Mouse (Mus musculus) lung, postnatal 0 days (tissue): Measurements from ENCODE around the gene Stra6. TPM values are rescaled to one million over a fixed set of nuclear protein-coding genes. Genes with fewer than 3 reads are reported as not detected.

Source experiments
- ATAC-seq: fragments of 200-750 bp; cut with Nextera tagmentation; 2 replicates; pipeline ENCODE4 v1.8.0; 2017; ENCODE audit warnings: moderate library complexity
- DNase-seq: peaks from one replicate; pipeline ENCODE4 v3.0.0-alpha.2; 2016; ENCODE audit warnings: low spot score
- H3K27ac ChIP-seq: fragments of 300-500 bp; sonication (generic); 2 replicates; pipeline ENCODE4 v1.5.1; 2014; ENCODE audit warnings: antibody characterized with exemption, mild to moderate bottlenecking, low read length, mixed read lengths
- H3K27me3 ChIP-seq: fragments of 300-500 bp; sonication (generic); replicated peaks from 2 replicates; pipeline ENCODE4 v1.6.1; 2014; ENCODE audit warnings: low read length, mixed read lengths; ENCODE audit not compliant: insufficient read depth
- H3K36me3 ChIP-seq: fragments of 300-500 bp; sonication (generic); 2 replicates; pipeline ENCODE4 v1.6.1; 2014; ENCODE audit warnings: low read length, mixed read lengths; ENCODE audit not compliant: insufficient read depth
- H3K4me1 ChIP-seq: fragments of 300-500 bp; sonication (generic); 2 replicates; pipeline ENCODE4 v1.6.1; 2014; ENCODE audit warnings: antibody characterized with exemption, low read depth, low read length, mixed read lengths; ENCODE audit not compliant: insufficient read depth
- H3K4me2 ChIP-seq: fragments of 300-500 bp; sonication (generic); replicated peaks from 2 replicates; pipeline ENCODE4 v1.6.1; 2014; ENCODE audit warnings: low read depth, mild to moderate bottlenecking, low read length, moderate library complexity, mixed read lengths
- H3K4me3 ChIP-seq: fragments of 300-500 bp; sonication (generic); 2 replicates; pipeline ENCODE4 v1.5.1; 2014; ENCODE audit warnings: low read depth, low read length
- H3K9ac ChIP-seq: fragments of 300-500 bp; sonication (generic); replicated peaks from 2 replicates; pipeline ENCODE4 v1.6.1; 2014; ENCODE audit warnings: low read depth, mild to moderate bottlenecking
- H3K9me3 ChIP-seq: fragments of 300-500 bp; sonication (generic); 2 replicates; pipeline ENCODE4 v1.6.1; 2016; ENCODE audit warnings: low read length, mixed read lengths
- CTCF ChIP-seq: IDR thresholded peaks from 2 replicates; pipeline ENCODE4 v1.5.1; 2016; ENCODE audit warnings: antibody characterized with exemption, mild to moderate bottlenecking
- EP300 ChIP-seq: IDR thresholded peaks from 2 replicates; pipeline ENCODE4 v1.6.1; 2016; ENCODE audit warnings: antibody characterized with exemption, mild to moderate bottlenecking, control low read depth
- WGBS: fragments of 180-500 bp; shearing (Covaris S2); extraction: QIAGEN DNeasy Blood & Tissue Kit; methylation state at CpG from one replicate; pipeline ENCODE4 v1.1.7; 2014; 5-methylcytosine and 5-hydroxymethylcytosine counted together
- polyA plus RNA-seq: library from polyadenylated mRNA; unstranded; fragments of >200 nt; fragmentation: Nextera tagmentation; extraction: Ambion mirVana; gene quantifications from 2 replicates; pipeline ENCODE4 v1.2.1, GENCODE M21; 2015

The Stra6 gene
- polyA plus RNA-seq, 1 experiment from 2014 or later, result 0.41 TPM

GRCm38 (mm10) chr9:58160315-58160714 is 96.7 kb downstream of the Stra6 start:
- ATAC-seq (no peak), DNase-seq (no peak)
- H3K27me3 ChIP-seq, result no peaks in the 10 kb centered on the region
- no peak overlapping the region for H3K27ac ChIP-seq
- no peak overlapping the region for H3K4me3 ChIP-seq
- H3K9ac ChIP-seq, result no peak overlapping the region
- H3K9me3 ChIP-seq, result no peaks in the 10 kb centered on the region
- TF ChIP-seq EP300 (no peak), CTCF (no peak)
- peaks cover 5% of the 10 kb centered on the region; the same call in 1 of the 2 replicates for H3K4me1 ChIP-seq
- WGBS, result 61% methylated on average over 5 of the region's 5 CpGs
- H3K36me3 ChIP-seq, result no peaks in the 10 kb centered on the region
- H3K4me2 ChIP-seq, result no peak overlapping the region

GRCm38 (mm10) chr9:58162173-58162572 is 98.6 kb downstream of the Stra6 start:
- no peak overlapping the region for H3K4me3 ChIP-seq
- no peak overlapping the region for H3K27ac ChIP-seq
- H3K36me3 ChIP-seq, result no peaks in the 10 kb centered on the region
- H3K9ac ChIP-seq, result no peak overlapping the region
- WGBS, result 87% methylated on average over 3 of the region's 3 CpGs
- TF ChIP-seq EP300 (no peak), CTCF (no peak)
- H3K4me2 ChIP-seq, result no peak overlapping the region
- H3K27me3 ChIP-seq, result no peaks in the 10 kb centered on the region
- 0 out of 2 replicates have a peak, but pooled peaks cover 5% of the 10 kb centered on the region for H3K4me1 ChIP-seq
- no peak for ATAC-seq
- H3K9me3 ChIP-seq, result no peaks in the 10 kb centered on the region
- no peak for DNase-seq

DNA sequence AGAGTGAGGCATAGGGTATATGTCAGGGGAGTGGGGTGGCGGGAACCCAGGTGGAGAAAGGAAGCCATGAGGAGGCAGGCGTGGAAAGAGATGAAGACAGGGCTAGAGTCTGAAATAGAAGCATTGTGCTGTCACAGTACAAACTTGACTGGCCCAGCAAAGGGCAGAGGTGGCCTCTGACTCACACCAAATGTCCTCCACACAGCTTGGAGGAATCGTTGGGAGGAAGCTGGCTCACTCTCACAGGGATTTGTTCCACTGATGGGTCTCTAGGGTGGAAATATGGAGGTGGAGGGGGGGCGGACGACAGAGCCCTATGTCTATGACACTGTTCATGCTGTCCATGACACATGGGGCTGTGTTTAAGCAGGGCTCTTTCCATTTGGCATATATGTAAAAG is 99.6 kb downstream of the Stra6 start:
- 76% methylated on average over 5 of the region's 5 CpGs for WGBS
- Histone ChIP-seq H3K4me3 (no peak overlapping the region), H3K27me3 (no peaks in the 10 kb centered on the region), H3K36me3 (no peaks in the 10 kb centered on the region), H3K9ac (no peak overlapping the region), H3K4me1 (0 out of 2 replicates have a peak, but pooled peaks cover 4% of the 10 kb centered on the region), H3K9me3 (no peaks in the 10 kb centered on the region), H3K4me2 (no peak overlapping the region), H3K27ac (no peak overlapping the region)
- TF ChIP-seq CTCF (no peak), EP300 (no peak)
- ATAC-seq, result no peak
- DNase-seq, result no peak

GRCm38 (mm10) chr9:58165779-58166178 is 102.2 kb downstream of the Stra6 start:
- ATAC-seq (no peak), DNase-seq (no peak)
- Histone ChIP-seq H3K36me3 (no peaks in the 10 kb centered on the region), H3K9ac (no peak overlapping the region), H3K4me3 (no peak overlapping the region), H3K27ac (no peak overlapping the region), H3K4me1 (no peaks in the 10 kb centered on the region), H3K4me2 (no peak overlapping the region), H3K27me3 (no peaks in the 10 kb centered on the region), H3K9me3 (no peaks in the 10 kb centered on the region)
- no peak for TF ChIP-seq CTCF
- no peak for TF ChIP-seq EP300
- WGBS, result 81% methylated on average over 1 of the region's 1 CpGs

- DNase-seq (no peak), ATAC-seq (no peak)
- Histone ChIP-seq H3K36me3 (no peaks in the 10 kb centered on the region), H3K27ac (no peak overlapping the region), H3K9ac (no peak overlapping the region), H3K4me2 (no peak overlapping the region), H3K4me3 (no peak overlapping the region), H3K27me3 (no peaks in the 10 kb centered on the region), H3K4me1 (no peaks in the 10 kb centered on the region), H3K9me3 (no peaks in the 10 kb centered on the region)
- 72% methylated on average over 3 of the region's 3 CpGs for WGBS
- TF ChIP-seq CTCF (no peak), EP300 (no peak)
These were observed 105.3 kb downstream of the Stra6 start for GRCm38 (mm10) chr9:58168880-58169279.

GRCm38 (mm10) chr9:58169426-58169825 is 105.8 kb downstream of the Stra6 start:
- no peaks in the 10 kb centered on the region for H3K9me3 ChIP-seq
- no peaks in the 10 kb centered on the region for H3K36me3 ChIP-seq
- H3K4me1 ChIP-seq, result no peaks in the 10 kb centered on the region
- no peaks in the 10 kb centered on the region for H3K27me3 ChIP-seq
- TF ChIP-seq CTCF (no peak), EP300 (no peak)
- H3K4me3 ChIP-seq, result no peak overlapping the region
- no peak overlapping the region for H3K4me2 ChIP-seq
- no peak overlapping the region for H3K9ac ChIP-seq
- WGBS, result 81% methylated on average over 6 of the region's 6 CpGs
- no peak overlapping the region for H3K27ac ChIP-seq
- no peak for DNase-seq
- ATAC-seq, result no peak

DNA sequence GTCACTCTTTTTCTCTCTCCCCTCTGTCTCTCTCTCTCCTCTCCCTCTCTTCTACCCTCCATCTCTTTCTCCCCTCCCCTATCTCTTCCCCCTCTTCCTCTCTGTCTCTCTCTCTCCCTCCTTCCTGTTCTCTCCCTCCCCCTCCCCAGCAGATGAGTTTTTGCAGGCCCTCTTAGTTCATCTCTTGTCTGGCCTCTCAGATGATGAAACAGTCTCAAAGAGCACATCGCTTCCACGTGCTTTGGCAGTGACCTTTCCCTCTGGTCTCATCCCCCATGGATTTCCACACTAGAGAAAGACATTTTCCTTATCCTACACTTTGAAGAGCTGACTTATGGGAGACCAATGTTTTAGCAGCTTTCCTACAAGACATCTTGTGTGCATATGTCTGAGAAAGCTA is 109.3 kb downstream of the Stra6 start:
- H3K27me3 ChIP-seq, result no peaks in the 10 kb centered on the region
- ATAC-seq, result no peak

More for the DNA sequence above, 109.3 kb downstream of the Stra6 start:
- no peaks in the 10 kb centered on the region for H3K36me3 ChIP-seq
- H3K27ac ChIP-seq, result no peak overlapping the region
- no peak overlapping the region for H3K9ac ChIP-seq
- H3K4me3 ChIP-seq, result no peak overlapping the region
- no peak overlapping the region for H3K4me2 ChIP-seq
- H3K4me1 ChIP-seq, result no peaks in the 10 kb centered on the region
- H3K9me3 ChIP-seq, result no peaks in the 10 kb centered on the region
- WGBS, result 63% methylated on average over 2 of the region's 2 CpGs
- no peak for TF ChIP-seq CTCF
- TF ChIP-seq EP300, result no peak
- DNase-seq, result no peak
